Mouse (Mus musculus) layer of hippocampus, postnatal 36 days (tissue): Measurements from ENCODE around the gene Prr23a2. TPM values are rescaled to one million over a fixed set of nuclear protein-coding genes. Genes with fewer than 3 reads are reported as not detected.

Experiments
- DNase-seq, 2 experiments: peaks; one replicate each; pipeline ENCODE4 v3.0.0; 2022
- total RNA-seq, 2 experiments: library from RNA; stranded (reverse); gene quantifications; 2 replicates each; pipeline ENCODE4 v1.2.3; 2021

Prr23a2 gene
- total RNA-seq = not detected

GRCm38 (mm10) chr9:98856210-98856609 lies at the start of gene Prr23a2:
Prr23a2 (plus strand) TSS chr9:98856494.
- DNase-seq = no peak

GRCm38 (mm10) chr9:98807631-98808030 lies 48.7 kb upstream of the Prr23a2 start:
- DNase-seq = no peak

GRCm38 (mm10) chr9:98809526-98809925 lies 46.8 kb upstream of the Prr23a2 start:
- DNase-seq = peak in 1 of 2 experiments; percentile 29

- no peak for DNase-seq
Measured at GRCm38 (mm10) chr9:98816066-98816465, 40.2 kb upstream of the Prr23a2 start.

- DNase-seq = no peak
Measured at GRCm38 (mm10) chr9:98817592-98817991, 38.7 kb upstream of the Prr23a2 start.

GRCm38 (mm10) chr9:98818971-98819370 lies 37.3 kb upstream of the Prr23a2 start:
- no peak for DNase-seq

GRCm38 (mm10) chr9:98819481-98819880 lies 36.8 kb upstream of the Prr23a2 start:
- no peak for DNase-seq

GRCm38 (mm10) chr9:98820461-98820860 lies 35.8 kb upstream of the Prr23a2 start:
- DNase-seq = no peak

GRCm38 (mm10) chr9:98821067-98821466 lies 35.2 kb upstream of the Prr23a2 start:
- no peak for DNase-seq

GRCm38 (mm10) chr9:98823805-98824204 lies 32.5 kb upstream of the Prr23a2 start:
- no peak for DNase-seq

GRCm38 (mm10) chr9:98829508-98829907 lies 26.8 kb upstream of the Prr23a2 start:
- DNase-seq = no peak

- no peak for DNase-seq
Measured at GRCm38 (mm10) chr9:98837537-98838074, 18.7 kb upstream of the Prr23a2 start.

- no peak for DNase-seq
Measured at GRCm38 (mm10) chr9:98842117-98842516, 14.2 kb upstream of the Prr23a2 start, which contains the start of gene Prr23a1. Prr23a1 (plus strand) TSS chr9:98842503.

- DNase-seq = no peak
Measured at GRCm38 (mm10) chr9:98863463-98863862, 7.2 kb downstream of the Prr23a2 start.

GRCm38 (mm10) chr9:98864571-98864970 lies 8.3 kb downstream of the Prr23a2 start, which contains the start of gene Prr23a3:
Prr23a3 (plus strand) TSS chr9:98864767.
- DNase-seq = no peak

- DNase-seq = no peak
Measured at GRCm38 (mm10) chr9:98901486-98901885, 45.2 kb downstream of the Prr23a2 start.

- DNase-seq = no peak
Measured at GRCm38 (mm10) chr9:98902819-98903218, 46.5 kb downstream of the Prr23a2 start, which contains the start of gene 7420426K07Rik. 7420426K07Rik (plus strand) TSS chr9:98903119.

Other genes with a start within 250 kb of the Prr23a2 start
- not detected for gene Prr23a1, start 14.0 kb upstream of the Prr23a2 start, total RNA-seq
- gene Prr23a3, start 8.3 kb downstream of the Prr23a2 start, total RNA-seq = not detected
- gene 7420426K07Rik, start 46.6 kb downstream of the Prr23a2 start, total RNA-seq = not detected
- under 1 TPM; 0.57 to 0.96 TPM for gene Foxl2, start 98.8 kb downstream of the Prr23a2 start, total RNA-seq
- 10 to 100 TPM; 64.5 to 67.3 TPM for gene Faim, start 129.9 kb downstream of the Prr23a2 start, total RNA-seq
- not detected for gene Gm1123, start 179.2 kb downstream of the Prr23a2 start, total RNA-seq